Mouse (Mus musculus) cerebellum, adult 2 months (tissue): Measurements from ENCODE around the gene Furin. TPM values are rescaled to one million over a fixed set of nuclear protein-coding genes. Genes with fewer than 3 reads are reported as not detected.
A peak's percentile ranks its signal among the peaks of the same experiment; 100 is the strongest.

Experiments
- DNase-seq, 2 experiments: peaks; one replicate each; pipeline ENCODE4 v3.0.0; 2021
- H3K27ac ChIP-seq: fragments of 200-500 bp; 2 replicates; pipeline ENCODE4 v1.5.1; 2012; ENCODE audit warnings: low read length, control low read depth, inconsistent platforms; ENCODE audit not compliant: insufficient read depth
- H3K27me3 ChIP-seq: fragments of 200-500 bp; 2 replicates; pipeline ENCODE4 v1.6.1; 2012; ENCODE audit warnings: inconsistent platforms, mild to moderate bottlenecking, low read length, moderate library complexity; ENCODE audit not compliant: control insufficient read depth, insufficient read depth
- H3K4me1 ChIP-seq: fragments of 200-500 bp; 2 replicates; pipeline ENCODE4 v1.6.1; 2011; ENCODE audit warnings: low read length; ENCODE audit not compliant: control insufficient read depth, insufficient read depth
- H3K4me3 ChIP-seq: fragments of 200-500 bp; replicated peaks from 2 replicates; pipeline ENCODE3; 2011; ENCODE audit warnings: mild to moderate bottlenecking, low read depth, low read length, control low read depth; ENCODE audit not compliant: insufficient read depth
- CTCF ChIP-seq: fragments of 200-500 bp; IDR thresholded peaks from 2 replicates; pipeline ENCODE4 v1.5.1; 2011; ENCODE audit warnings: low read depth, mild to moderate bottlenecking, control low read depth, low read length, moderate library complexity, borderline replicate concordance; ENCODE audit not compliant: insufficient read depth
- POLR2A ChIP-seq: fragments of 200-500 bp; IDR thresholded peaks from 2 replicates; pipeline ENCODE4 v1.6.1; 2011; ENCODE audit warnings: low read length, control low read depth, borderline replicate concordance; ENCODE audit not compliant: insufficient read depth
- WGBS: fragments of 180-500 bp; shearing (Covaris S2); methylation state at CpG from one replicate; pipeline ENCODE4 v1.1.7; 2018; 5-methylcytosine and 5-hydroxymethylcytosine counted together
- polyA plus RNA-seq: library from polyadenylated mRNA; depleted of rRNA; stranded (reverse); fragments of >200 nt; gene quantifications from 2 replicates; pipeline ENCODE4 v1.2.3, GENCODE M21; 2012

Gene Furin
- polyA plus RNA-seq, 1 experiment: 37.3 TPM

DNA sequence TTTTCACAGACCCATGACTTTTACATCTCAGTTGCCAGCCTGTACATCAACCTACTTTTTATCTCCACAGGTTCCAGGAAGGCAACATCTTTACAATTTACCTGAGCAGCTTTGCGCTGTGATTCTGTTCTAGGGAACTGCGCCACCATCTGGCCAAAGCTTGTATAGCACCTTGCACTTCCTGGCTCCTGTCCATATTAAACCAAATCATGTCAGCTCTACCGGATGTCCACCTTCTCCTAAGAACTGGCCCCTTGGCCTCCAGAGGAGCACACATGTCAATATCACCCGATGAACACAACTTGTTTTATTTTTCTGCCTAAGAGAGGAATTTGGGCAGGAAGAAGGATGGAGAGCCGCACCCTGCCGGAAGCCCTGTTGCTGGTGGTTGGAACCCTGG is 27.8 kb downstream of the Furin start:
- WGBS: 27% methylated on average over 6 of the region's 6 CpGs
- Histone ChIP-seq H3K4me1 (peaks cover under 1% of the 10 kb centered on the region), H3K27me3 (no peaks in the 10 kb centered on the region), H3K4me3 (no peak overlapping the region), H3K27ac (peak overlapping the region; percentile 9; the same call in 1 of the 2 replicates)
- TF ChIP-seq POLR2A (no peak), CTCF (peak; percentile 92)
- DNase-seq: peak; percentile 70 to 88

DNA sequence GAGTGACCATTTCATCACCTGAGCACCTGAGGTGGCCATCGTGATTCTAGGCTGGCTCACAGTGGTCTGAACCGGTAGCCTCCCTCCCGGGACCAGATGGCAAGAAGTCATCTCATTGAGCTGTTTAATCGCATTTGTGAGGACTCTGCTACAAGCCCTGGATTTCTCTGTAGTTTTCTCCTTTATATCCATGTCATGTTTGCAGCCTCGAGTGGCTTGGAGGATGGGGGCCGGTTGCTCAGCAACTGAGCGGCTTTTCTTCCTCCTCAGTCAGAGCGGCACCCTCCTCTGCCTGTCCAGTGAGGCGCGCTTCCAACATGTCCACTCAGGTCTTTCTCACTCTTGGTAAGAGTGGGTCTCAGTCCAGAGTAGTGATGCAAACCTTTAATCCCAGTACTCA is 29.0 kb downstream of the Furin start:
- Histone ChIP-seq H3K27ac (no peak overlapping the region), H3K4me1 (no peaks in the 10 kb centered on the region)
- WGBS: 51% methylated on average over 10 of the region's 10 CpGs

DNA sequence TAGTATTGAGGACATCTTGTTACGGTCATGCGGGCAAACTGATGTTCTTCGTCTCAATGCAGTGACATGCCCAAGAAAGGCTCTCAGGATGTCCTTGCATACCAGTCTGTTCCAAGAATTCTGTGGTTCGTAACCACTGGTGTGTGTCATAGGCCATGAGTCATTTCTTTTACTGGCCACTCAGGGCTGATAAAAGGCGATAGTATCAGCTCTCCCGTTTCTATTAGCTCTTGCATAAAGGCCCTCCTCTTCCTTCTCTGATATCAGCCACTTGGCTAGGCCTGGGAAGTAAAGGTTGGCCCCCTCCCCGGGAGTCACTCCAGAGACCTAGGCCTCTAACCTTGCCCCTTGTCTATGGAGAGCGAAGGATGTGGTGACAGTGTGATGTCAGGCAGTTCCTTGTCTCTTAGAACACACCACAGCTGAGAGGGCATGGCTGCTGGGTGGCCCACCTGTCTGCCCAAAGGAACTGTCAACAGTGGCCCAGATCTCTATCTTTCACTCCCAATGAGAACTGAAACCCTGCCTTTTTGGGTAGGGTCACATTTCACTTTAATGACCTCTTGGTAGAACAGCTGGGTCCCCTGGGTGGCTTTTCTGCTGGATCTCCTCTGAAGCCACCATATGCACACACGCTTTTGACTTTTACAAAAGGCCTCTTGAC is 29.7 kb downstream of the Furin start:
- no peaks in the 10 kb centered on the region for H3K27me3 ChIP-seq
- no peaks in the 10 kb centered on the region for H3K4me1 ChIP-seq
- TF ChIP-seq CTCF (no peak), POLR2A (no peak)
- H3K4me3 ChIP-seq: no peak overlapping the region
- 92% methylated on average over 9 of the region's 9 CpGs for WGBS
- H3K27ac ChIP-seq: no peak overlapping the region
- no peak for DNase-seq

More for the DNA sequence above, 29.0 kb downstream of the Furin start:
- TF ChIP-seq CTCF: no peak
- no peak for TF ChIP-seq POLR2A
- H3K4me3 ChIP-seq: no peak overlapping the region
- DNase-seq: no peak
- H3K27me3 ChIP-seq: no peaks in the 10 kb centered on the region

- TF ChIP-seq POLR2A: no peak
- no peak for TF ChIP-seq CTCF
- no peaks in the 10 kb centered on the region for H3K4me1 ChIP-seq
- no peak overlapping the region for H3K4me3 ChIP-seq
- H3K27ac ChIP-seq: no peak overlapping the region
- DNase-seq: no peak
- no peaks in the 10 kb centered on the region for H3K27me3 ChIP-seq
- WGBS: 97% methylated on average over 3 of the region's 3 CpGs
These were observed 30.5 kb downstream of the Furin start for GRCm38 (mm10) chr7:80374733-80375132.

- WGBS: 69% methylated on average over 3 of the region's 3 CpGs
- Histone ChIP-seq H3K4me1 (peaks cover 2% of the 10 kb centered on the region; the same call in 1 of the 2 replicates), H3K27ac (no peak overlapping the region), H3K27me3 (no peaks in the 10 kb centered on the region), H3K4me3 (no peak overlapping the region)
- no peak for DNase-seq
- TF ChIP-seq POLR2A: no peak
- TF ChIP-seq CTCF: no peak
These were observed 31.0 kb downstream of the Furin start for GRCm38 (mm10) chr7:80374280-80374679.

- 61% methylated on average over 12 of the region's 12 CpGs for WGBS
These were observed 31.4 kb downstream of the Furin start for GRCm38 (mm10) chr7:80373850-80374249.

DNA sequence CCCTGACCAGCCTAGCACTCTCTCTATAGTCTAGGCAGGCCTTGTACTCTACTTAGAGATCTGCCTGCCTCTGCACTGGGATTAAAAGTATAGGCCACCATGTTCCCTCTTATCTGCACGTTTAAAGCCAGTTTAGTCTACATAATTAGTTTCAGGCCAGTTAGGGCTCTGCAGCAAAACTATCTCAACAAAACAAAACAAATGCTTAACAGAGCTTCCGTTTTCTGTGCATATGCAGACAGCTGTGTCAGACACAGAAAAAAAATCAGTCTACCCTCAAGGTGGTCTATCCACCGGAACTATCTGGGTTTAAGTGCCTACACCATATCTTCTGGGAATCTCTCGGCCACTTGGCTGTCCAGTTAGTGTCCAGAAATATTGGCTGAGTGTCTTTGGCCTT is 31.9 kb downstream of the Furin start:
- 94% methylated on average over 4 of the region's 4 CpGs for WGBS
- H3K27ac ChIP-seq: no peak overlapping the region
- H3K27me3 ChIP-seq: no peaks in the 10 kb centered on the region
- no peak for DNase-seq
- H3K4me1 ChIP-seq: peaks cover 11% of the 10 kb centered on the region
- no peak overlapping the region for H3K4me3 ChIP-seq
- no peak for TF ChIP-seq CTCF
- TF ChIP-seq POLR2A: no peak

More at GRCm38 (mm10) chr7:80373850-80374249, 31.4 kb downstream of the Furin start:
- TF ChIP-seq POLR2A (no peak), CTCF (no peak)
- Histone ChIP-seq H3K27ac (no peak overlapping the region), H3K4me3 (no peak overlapping the region), H3K4me1 (peaks cover 7% of the 10 kb centered on the region; the same call in 1 of the 2 replicates), H3K27me3 (no peaks in the 10 kb centered on the region)
- no peak for DNase-seq

GRCm38 (mm10) chr7:80372667-80373066 is 32.6 kb downstream of the Furin start:
- Histone ChIP-seq H3K4me1 (peaks cover 18% of the 10 kb centered on the region), H3K4me3 (no peak overlapping the region), H3K27ac (no peak overlapping the region), H3K27me3 (no peaks in the 10 kb centered on the region)
- 74% methylated on average over 2 of the region's 2 CpGs for WGBS
- DNase-seq: no peak
- no peak for TF ChIP-seq POLR2A
- TF ChIP-seq CTCF: no peak
